Mouse (Mus musculus): Measurements from ENCODE around the gene Dand5.
A peak's percentile ranks its signal among the peaks of the same experiment; 100 is the strongest.
"Not testable (repeated sequence)": the region's sequence is repeated elsewhere in the genome, so short reads cannot be mapped to it uniquely, and the experiment has no call there.

Dand5 gene

DNA sequence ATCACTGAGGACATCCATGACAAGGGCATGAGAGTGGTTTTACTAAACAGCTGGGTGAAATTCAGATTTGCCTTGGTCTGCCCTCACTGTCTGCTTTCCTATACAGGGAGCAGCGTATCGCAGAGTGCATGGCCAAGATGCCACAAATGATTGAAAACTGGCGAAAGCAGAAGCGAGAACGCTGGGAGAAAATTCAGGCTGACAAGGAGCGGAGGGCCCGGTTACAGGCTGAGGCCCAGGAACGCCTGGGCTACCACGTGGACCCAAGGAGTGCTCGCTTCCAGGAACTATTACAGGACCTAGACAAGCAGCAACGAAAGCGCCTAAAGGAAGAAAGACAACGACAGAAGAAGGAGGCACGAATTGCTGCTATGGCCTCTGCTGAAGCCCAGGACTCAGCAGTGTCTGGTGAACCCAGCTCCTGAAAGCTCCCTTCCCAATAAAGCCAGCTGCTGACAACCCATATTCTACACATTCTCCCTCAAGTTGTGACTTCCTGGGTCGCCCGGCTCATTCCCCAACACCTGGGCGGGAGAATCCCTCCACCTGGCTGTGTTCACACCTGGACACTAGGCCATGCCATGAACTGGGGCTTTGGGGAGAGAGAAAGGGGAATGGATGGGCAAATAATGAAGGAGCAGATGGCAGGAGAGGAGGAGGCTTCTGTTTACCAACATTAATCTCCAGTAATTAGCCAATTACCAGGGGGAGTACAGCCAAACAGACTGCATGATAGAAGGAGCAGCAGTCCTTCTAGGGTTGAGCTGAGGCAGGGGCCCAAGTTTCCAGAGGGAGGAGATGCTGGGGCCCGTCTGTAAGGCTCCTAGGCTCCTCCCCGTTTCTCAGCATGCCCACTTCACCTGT, 11.6 kb upstream of the Dand5 start:
- peak in 1 of 2 experiments; percentile 17 for DNase-seq

- peak in 1 of 2 experiments; percentile 7 for DNase-seq
Measured at GRCm38 (mm10) chr8:84832759-84833742, 10.4 kb upstream of the Dand5 start.

DNA sequence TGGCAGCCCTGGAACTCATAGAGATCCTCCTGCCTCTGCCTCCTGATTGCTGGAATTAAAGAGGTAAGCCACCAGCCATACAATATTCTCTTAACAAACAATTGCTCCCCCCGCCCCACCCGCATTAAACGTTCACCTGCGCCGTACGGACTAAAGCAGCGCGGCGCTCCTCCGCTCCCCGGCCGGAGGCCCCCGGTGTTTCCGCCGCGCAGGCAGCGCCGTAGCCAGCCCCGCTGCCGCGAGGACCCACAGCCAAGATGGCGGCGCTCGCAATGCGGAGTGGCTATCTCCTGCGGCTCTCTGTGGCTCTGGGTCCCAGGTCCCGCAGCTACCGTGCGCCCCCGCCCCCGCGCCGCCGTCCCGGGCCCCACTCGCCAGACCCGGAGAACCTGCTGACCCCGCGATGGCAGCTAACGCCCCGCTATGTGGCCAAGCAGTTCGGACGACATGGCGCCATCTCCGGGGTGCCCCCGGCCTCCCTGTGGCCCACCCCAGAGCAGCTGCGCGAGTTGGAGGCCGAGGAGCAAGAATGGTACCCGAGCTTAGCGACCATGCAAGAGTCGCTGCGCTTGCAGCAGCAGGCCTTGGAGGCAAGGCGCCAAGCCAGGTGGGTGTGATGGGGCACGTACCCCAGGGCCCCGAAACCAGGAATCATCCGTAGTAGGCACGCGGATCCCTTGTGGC, 9.6 kb upstream of the Dand5 start:
- peak; percentile 81 to 86 for DNase-seq

- peak; percentile 38 to 40 for DNase-seq
Measured at GRCm38 (mm10) chr8:84831490-84831889, 8.9 kb upstream of the Dand5 start, which contains the start of gene Gadd45gip1. TSS of gene Gadd45gip1 (plus strand) at chr8:84831522.

- not testable (repeated sequence) for DNase-seq
Measured at GRCm38 (mm10) chr8:84826518-84826917, 3.9 kb upstream of the Dand5 start.

- DNase-seq, result no peak
Measured at GRCm38 (mm10) chr8:84825636-84826035, 3.0 kb upstream of the Dand5 start.

- DNase-seq, result peak; percentile 74 to 79
Measured at GRCm38 (mm10) chr8:84823653-84824052, 1.0 kb upstream of the Dand5 start.

GRCm38 (mm10) chr8:84816117-84816516, 6.5 kb downstream of the Dand5 start:
- no peak for DNase-seq

- DNase-seq, result peak; percentile 99
Measured at GRCm38 (mm10) chr8:84815547-84815946, 7.1 kb downstream of the Dand5 start.

DNA sequence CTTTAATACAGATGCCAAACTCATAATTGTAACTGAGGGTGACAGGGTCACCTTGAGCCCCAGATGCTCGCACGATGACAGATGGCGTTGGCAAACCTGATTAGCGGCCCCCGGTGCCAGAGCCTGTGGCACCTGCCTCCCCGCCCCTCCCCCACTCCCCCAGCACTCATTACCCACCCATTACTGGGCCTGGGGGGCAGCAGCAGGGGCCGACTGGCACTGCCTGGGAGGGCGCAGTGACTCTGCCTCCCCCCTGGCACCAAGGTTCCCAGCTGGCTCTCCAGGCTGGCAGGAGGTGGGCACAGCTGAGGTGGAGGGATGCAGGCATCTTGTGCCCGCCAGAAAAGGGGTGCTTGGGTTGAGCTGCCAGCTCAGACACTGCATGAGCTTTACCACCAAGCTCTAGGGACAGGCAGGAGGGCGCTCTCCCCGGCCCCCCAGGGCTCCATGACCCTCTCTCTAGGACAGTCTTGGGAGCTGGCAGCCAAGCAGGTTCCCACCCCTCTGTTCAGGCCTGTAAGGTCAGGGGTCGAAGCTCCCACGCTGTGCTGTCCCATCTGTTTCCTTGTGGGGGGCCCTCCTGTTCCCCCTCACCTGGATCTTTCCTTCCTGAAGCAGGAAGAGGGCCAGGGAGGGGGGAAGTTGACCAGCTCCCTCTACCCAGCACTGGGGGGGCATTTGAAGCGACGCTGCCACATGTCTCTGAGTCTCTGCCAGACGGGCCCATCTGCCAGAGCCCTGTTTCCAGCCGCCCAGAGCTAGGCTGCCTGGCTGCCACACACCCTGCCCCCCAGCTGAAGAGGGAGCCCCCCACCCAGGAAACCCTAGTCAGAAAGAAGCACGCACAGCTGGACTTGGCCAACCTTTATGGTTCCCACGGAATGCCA, 7.8 kb downstream of the Dand5 start:
- peak; percentile 45 to 58 for DNase-seq

DNA sequence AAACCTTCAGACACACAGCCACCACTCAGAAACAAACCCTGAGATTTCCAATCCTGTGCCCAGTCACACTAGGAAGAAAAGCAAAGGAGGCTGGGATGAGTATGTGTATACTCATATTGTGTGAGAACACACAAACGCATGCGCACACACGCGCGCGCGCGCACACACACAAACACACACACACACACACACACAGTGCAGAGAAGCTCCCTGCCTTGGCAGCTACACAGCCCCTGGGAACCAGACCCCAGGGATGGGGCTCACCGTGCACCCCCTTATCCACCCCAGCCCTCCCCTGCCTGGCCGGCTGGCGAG, 8.4 kb downstream of the Dand5 start:
- DNase-seq, result peak in 1 of 2 experiments; percentile 28

- DNase-seq, result peak in 1 of 2 experiments; percentile 25
Measured at GRCm38 (mm10) chr8:84813830-84814229, 8.8 kb downstream of the Dand5 start.

- DNase-seq, result peak; percentile 89 to 90
Measured at GRCm38 (mm10) chr8:84813059-84813458, 9.6 kb downstream of the Dand5 start.

DNA sequence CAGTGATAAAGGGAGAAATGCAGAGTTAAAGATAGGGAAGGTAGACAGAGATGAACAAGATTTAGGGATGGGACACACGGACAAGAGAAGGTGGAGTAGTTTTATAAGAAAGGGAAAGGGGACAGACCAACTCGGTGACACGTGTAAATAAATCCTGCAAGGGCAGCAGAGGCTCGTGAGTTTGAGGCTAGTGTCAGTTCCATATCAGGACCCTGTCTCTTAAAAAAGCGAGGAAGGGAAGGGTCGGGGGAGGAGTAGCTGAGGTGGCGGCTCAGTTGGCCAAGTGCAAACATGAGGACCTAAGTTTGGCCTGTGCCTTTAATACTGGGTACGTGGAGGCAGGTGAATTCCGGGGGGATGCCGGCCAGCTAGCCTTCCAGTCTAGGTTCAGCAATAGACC, 11.3 kb downstream of the Dand5 start:
- no peak for DNase-seq

DNA sequence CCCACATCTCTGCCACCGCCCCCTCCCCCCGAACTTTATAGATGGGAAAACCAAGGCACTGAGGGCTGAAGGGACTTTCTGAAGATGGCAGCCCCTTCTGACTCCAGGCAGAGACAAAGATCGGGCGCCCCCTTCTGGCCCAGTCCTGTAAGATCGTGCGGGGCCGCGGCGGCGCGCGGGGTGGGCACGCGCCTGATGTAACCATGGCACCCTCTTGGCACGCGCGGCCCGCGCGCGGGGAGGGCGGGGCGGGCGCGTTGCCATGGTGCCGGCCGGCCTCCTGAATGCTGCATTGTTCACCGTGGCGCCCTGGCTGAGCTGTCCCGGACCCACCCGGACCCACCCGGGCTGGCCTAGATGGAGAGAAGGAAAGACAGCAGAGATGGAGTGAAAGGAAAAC, 11.7 kb downstream of the Dand5 start:
- DNase-seq, result peak; percentile 98

GRCm38 (mm10) chr8:84809941-84810280, 12.7 kb downstream of the Dand5 start:
- DNase-seq, result no peak

GRCm38 (mm10) chr8:84809109-84809940, 13.3 kb downstream of the Dand5 start:
- DNase-seq, result no peak

DNA sequence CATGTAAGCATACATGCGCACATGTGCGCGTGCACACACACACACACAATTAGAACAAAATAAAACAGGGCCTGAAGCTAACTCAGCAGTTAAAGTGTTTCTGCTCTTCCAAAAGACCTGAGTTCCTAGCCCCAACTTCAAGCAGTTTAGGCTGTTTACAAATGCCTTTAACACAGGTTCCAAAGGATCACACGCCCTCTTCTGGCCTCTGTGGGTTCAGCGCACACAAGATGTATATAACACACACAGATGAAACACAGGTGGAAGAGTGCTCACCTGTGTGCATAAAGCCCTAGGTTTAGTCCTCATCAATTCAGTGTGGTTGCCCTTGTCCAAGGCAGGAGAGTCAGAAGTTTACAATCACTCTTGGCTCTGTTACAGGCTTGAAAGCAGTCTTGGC, 16.6 kb downstream of the Dand5 start:
- DNase-seq, result no peak

DNA sequence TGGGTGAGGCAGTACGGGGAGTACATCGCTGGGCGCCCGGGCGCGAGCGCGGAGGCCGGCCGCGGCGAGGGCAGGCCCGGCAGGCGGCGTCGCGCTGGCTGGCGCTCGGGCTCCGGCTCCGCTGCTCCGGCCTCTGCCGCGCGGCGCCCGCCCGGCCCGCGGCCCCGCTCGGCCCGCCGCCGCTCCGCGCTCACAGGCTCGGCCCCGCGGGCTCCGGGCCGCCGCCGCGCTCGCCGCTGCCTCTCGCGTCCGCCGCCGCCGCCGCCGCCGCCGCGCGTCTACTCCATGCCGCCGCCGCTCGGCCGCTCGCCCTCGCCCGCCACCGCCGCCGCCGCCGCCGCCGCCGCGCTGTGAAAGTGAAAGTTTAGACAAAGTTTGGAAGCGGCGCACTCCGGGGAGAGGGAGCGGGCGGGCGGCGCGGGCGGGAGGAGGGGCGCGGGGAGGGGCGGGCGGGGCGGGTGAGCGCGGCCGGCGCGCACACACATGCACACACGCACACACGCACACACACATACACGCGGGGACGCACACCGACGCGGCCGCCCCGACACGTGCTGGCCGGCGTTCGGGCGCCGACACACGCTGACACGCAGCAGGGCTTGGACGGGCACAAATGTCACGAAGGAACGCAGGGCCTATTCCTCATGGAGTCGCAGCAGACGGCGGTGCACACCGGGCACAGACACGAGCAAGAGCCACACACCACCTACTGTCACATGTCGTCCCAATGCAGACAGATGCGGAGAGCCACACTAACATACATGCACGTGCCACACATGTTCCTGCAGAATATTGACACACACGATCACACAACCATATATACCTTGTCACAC, 22.4 kb downstream of the Dand5 start, which contains the start of gene Nfix:
Gene Nfix, minus strand, starts transcription at position 346 of the 833 bp plus-strand sequence.
- DNase-seq, result peak; percentile 75 to 78
